ENCODE assay signal across 14 mouse cellular contexts in genomic region chr5:110582647-110583538, GRCm38 (mm10). TPM values are rescaled to one million over a fixed set of nuclear protein-coding genes. Genes with fewer than 3 reads are reported as not detected.
DNase-seq lines count a peak whose midpoint lies in the region; ATAC-seq lines count a peak whose summit lies in the region.
"Had no signal": no experiment of that assay in that cellular context is flagged by ENCODE, and none has a peak within 500 bp of the region (broad histone marks: within the 10 kb centered on the region; RNA-seq: fewer than 3 reads in every experiment).

No protein-coding gene starts in this region.

- ATAC-seq in granulocyte monocyte progenitor cell, adult 5-6 weeks (replicated peaks; ENCODE audit: poor library complexity, severe bottlenecking), result peak; percentile 94
- ATAC-seq: forebrain, embryonic 13.5 days; intestine, embryonic 16.5 days; lung, postnatal 0 days had no signal

- DNase-seq in cerebellum, adult 9-10 months, result peak; percentile 52
- DNase-seq in cerebellum, adult 11 months, result no peak
- peak; percentile 22 for DNase-seq in thymus, postnatal 25 days
- DNase-seq in thymus, postnatal 10 days (ENCODE audit: low spot score in 2 of 2), result no peak
- no peak for DNase-seq in urinary bladder, postnatal 10 days (ENCODE audit: low spot score)
- no peak for DNase-seq in B cell, adult 2 months
- no peak for DNase-seq in MN1 (ENCODE audit: low spot score)
- DNase-seq: kidney, postnatal 36 days; spleen, adult 18-20 months had no signal

RNA-seq across cellular contexts. Expression of gene Galnt9, which starts 38.7 kb away (rescaled TPM):
- not detected in 2 replicates for total RNA-seq in granulocyte monocyte progenitor cell, adult 5-6 weeks (2014; fragmentation: Nextera tagmentation)
- total RNA-seq in granulocyte monocyte progenitor cell, adult 5-6 weeks (2017), result 0.43 TPM in 1 of 2 replicates, not detected in the other
- total RNA-seq: heart, postnatal 10 days had no signal

Comparison
In these comparisons a context has a peak if more than half of its experiments do, and no peak if none do; other contexts are left out.
1. DNase-seq: peak in cerebellum, adult 9-10 months (single experiment) and thymus, postnatal 25 days (single experiment); none in cerebellum, adult 11 months (single experiment), thymus, postnatal 10 days (0 of 2), urinary bladder, postnatal 10 days (single experiment), B cell, adult 2 months (0 of 2) and MN1 (single experiment).